Mouse (Mus musculus): Measurements from ENCODE around the gene Dolk. TPM values are rescaled to one million over a fixed set of nuclear protein-coding genes. Genes with fewer than 3 reads are reported as not detected.

Gene Dolk
- polyA plus RNA-seq, 1 experiment: 0.12 TPM

DNA sequence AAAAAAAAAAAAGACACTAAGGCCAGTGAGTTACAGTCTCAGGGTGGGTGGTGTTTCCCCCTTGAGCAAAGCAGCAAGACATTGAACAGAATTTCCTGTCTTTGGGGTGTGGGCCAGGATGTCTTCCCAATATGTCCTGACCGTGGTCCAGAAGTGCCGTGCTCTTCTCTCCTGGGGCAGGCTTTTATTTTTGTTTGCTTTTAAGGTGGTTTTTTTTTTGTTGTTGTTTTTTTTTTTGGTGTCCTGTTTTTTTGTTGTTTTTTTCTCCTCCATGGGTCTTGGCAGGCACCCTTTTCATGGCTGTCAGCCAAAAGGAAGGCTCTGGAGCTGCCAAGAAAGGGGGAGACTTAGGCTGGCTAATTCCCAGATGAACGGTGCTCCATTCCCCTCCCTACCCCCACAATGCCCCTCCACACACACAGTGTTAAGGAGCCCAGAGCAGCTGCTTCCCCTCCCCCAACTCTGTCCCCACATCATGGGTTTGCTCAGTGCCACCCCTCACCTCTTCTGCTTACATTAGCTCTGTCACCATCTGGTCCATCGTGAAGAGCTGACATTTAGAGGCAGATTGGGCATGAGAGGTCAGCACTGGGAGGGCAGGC lies 23.2 kb downstream of the Dolk start:
- TF ChIP-seq TAL1 (IDR thresholded peaks at IDR 0.05; ENCODE audit: low read length): no peak
- no peak for TF ChIP-seq GATA1 (IDR thresholded peaks at IDR 0.05; ENCODE audit: low read length)
- no peaks in the 10 kb centered on the region for H3K9me3 ChIP-seq (ENCODE audit: control insufficient read depth, low read length)
- peaks cover 14% of the 10 kb centered on the region for H3K4me1 ChIP-seq (ENCODE audit: control insufficient read depth)
- no peaks in the 10 kb centered on the region for H3K27me3 ChIP-seq (ENCODE audit: control insufficient read depth)
- H3K4me3 ChIP-seq (replicated peaks): no peak overlapping the region
- peaks cover 77% of the 10 kb centered on the region for H3K36me3 ChIP-seq (ENCODE audit: control insufficient read depth)

DNA sequence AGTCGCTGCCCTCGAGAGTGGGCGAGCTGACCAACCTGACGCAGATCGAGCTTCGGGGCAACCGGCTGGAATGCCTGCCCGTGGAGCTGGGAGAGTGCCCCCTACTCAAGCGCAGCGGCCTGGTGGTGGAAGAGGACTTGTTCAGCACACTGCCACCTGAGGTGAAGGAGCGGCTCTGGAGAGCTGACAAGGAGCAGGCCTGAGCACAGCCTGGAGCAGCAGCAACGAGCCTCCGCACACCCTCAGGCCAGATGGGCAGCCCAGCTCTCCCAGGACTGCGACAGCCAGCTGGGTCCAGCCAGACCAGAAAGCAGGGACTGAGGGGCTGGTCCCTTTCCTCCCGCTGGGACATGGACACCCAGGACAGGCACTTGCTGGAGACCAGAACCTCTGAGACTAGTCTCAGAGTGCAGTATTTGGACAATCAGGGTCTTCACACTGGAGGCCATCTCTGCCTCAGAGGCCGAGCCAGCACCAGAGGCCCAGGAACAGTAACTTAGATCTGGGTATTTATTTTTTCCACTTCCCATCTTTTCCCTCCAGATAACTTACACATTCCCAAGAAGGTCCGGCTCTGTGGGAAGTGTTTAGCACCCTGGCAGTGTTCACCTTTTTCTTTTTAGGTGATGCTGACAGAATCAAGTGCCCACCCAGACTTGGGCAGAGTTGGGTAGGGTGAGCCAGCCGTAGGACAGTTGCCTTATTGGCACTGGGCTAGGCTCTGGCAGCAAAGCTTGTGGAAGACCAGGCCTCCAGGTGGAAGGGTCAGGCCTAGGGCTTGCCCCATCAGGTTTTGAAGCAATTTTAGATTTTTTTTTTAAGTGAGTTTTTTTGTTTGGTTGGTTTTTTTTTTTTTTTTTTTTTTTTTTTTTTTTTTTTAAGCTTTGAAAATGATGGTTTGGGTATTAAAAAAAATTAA lies 24.0 kb downstream of the Dolk start:
- no peaks in the 10 kb centered on the region for H3K27me3 ChIP-seq (ENCODE audit: control insufficient read depth)
- H3K4me1 ChIP-seq (ENCODE audit: control insufficient read depth): peaks cover 14% of the 10 kb centered on the region
- H3K36me3 ChIP-seq (ENCODE audit: control insufficient read depth): peaks cover 85% of the 10 kb centered on the region
- H3K9me3 ChIP-seq (ENCODE audit: control insufficient read depth, low read length): no peaks in the 10 kb centered on the region
- TF ChIP-seq GATA1 (IDR thresholded peaks at IDR 0.05; ENCODE audit: low read length): no peak
- no peak for TF ChIP-seq TAL1 (IDR thresholded peaks at IDR 0.05; ENCODE audit: low read length)
- no peak overlapping the region for H3K4me3 ChIP-seq (replicated peaks)

DNA sequence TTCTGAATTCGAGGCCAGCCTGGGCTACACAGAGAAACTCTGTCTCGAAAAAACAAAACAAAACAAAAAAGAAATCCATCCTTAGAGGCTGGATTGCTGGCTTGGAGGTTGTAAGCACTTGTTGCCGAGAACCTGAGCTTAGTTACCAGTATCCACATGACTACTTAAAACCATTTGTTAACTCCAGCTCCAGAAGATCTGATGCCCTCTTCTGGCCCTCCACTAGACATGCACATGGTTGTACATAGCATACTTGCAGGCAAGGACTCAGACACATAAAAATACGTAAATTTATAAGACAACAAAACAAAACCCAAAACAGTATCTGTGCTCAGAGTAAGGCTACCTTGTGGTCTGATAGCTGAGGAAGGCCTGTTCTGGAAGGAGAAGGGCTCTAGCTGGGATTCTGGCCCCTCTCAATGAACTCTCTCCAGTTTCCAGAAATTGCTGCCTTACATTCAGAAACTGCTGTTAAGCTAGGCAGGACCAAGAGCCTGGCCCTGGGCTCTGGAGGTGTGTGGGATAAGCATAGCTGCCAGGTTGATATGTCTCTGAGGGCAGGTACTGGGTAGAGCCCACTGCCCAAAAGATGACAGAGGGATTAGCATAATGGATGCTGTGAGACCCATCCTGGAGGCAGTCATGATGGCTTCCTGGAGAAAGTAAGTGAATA lies 24.9 kb downstream of the Dolk start:
- Histone ChIP-seq H3K4me3 (replicated peaks) (no peak overlapping the region), H3K27me3 (ENCODE audit: control insufficient read depth) (no peaks in the 10 kb centered on the region), H3K36me3 (ENCODE audit: control insufficient read depth) (peaks cover 95% of the 10 kb centered on the region), H3K9me3 (ENCODE audit: control insufficient read depth, low read length) (peaks cover 4% of the 10 kb centered on the region), H3K4me1 (ENCODE audit: control insufficient read depth) (peaks cover 8% of the 10 kb centered on the region)
- TF ChIP-seq GATA1 (IDR thresholded peaks at IDR 0.05; ENCODE audit: low read length) (no peak), TAL1 (IDR thresholded peaks at IDR 0.05; ENCODE audit: low read length) (no peak)

DNA sequence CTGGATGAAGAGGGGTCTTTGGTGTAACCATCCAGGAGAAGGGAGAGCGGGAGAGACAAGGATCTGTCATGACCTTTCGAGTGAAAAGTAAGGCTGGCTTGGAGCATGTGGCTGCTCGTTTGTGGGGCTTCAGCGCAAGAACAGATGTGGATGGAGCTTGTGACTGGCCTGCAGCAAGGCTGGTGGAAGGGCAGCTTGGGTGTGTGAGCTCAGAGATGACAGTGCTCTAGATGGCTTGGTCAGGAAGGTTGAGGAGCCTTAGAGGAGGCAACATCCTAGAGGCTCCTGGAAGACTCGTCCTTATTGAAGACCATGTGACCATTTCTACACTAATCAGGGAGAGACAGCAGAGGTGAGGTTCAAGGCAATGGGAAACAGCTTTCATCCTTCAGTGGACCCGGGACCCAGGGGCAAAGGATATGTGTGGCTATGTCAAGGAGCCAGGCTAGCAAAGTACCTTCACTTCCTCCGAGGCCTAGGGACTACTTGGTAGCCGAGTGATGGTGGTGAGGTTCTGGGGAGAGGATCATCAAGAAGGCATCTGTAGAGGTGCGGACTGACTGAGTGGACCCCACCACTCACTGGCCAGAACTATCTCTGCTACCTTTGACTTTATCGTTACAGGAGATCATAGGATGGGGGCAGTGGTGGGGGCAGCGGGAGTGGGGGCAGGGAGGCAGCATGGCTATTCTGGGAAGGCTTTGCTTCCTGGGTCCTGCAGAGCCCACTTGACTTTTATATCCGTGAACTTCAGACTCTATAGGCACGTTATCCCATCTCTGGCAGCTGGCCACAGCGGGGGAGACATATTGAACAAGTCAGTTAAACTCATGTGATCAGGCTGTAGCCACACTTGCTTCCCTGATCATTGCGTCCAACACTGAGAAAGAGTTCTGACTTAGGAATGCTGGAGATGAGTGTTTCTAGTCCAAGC lies 26.7 kb downstream of the Dolk start:
- H3K9me3 ChIP-seq (ENCODE audit: control insufficient read depth, low read length): peaks cover 9% of the 10 kb centered on the region
- H3K4me1 ChIP-seq (ENCODE audit: control insufficient read depth): peaks cover 4% of the 10 kb centered on the region
- no peak overlapping the region for H3K4me3 ChIP-seq (replicated peaks)
- H3K36me3 ChIP-seq (ENCODE audit: control insufficient read depth): peaks cover 99% of the 10 kb centered on the region
- H3K27me3 ChIP-seq (ENCODE audit: control insufficient read depth): no peaks in the 10 kb centered on the region
- no peak for TF ChIP-seq GATA1 (IDR thresholded peaks at IDR 0.05; ENCODE audit: low read length)
- TF ChIP-seq TAL1 (IDR thresholded peaks at IDR 0.05; ENCODE audit: low read length): no peak

DNA sequence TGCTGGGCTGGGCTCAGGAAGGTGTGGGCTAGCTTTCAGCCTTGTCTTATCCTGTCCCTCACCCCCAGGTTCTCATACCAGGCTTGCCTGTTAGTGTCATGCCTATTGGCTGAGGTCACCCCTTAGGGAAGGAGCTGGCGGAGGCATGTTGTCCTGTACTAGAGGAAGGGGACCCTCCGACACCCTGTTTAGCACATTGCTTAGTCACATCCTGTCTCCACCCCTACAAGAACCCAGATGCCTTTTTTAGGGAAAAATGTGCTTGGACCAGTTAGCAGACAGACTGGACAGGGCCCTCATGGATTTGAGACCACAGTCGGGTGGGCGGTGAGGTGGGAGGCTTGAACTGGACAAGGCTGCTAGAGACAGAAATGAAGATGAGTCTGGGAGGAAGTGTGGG lies 27.5 kb downstream of the Dolk start:
- Histone ChIP-seq H3K27me3 (ENCODE audit: control insufficient read depth) (no peaks in the 10 kb centered on the region), H3K4me1 (ENCODE audit: control insufficient read depth) (peaks cover 4% of the 10 kb centered on the region), H3K9me3 (ENCODE audit: control insufficient read depth, low read length) (peaks cover 9% of the 10 kb centered on the region), H3K36me3 (ENCODE audit: control insufficient read depth) (peaks cover 99% of the 10 kb centered on the region), H3K4me3 (replicated peaks) (no peak overlapping the region)
- TF ChIP-seq TAL1 (IDR thresholded peaks at IDR 0.05; ENCODE audit: low read length): no peak
- no peak for TF ChIP-seq GATA1 (IDR thresholded peaks at IDR 0.05; ENCODE audit: low read length)

DNA sequence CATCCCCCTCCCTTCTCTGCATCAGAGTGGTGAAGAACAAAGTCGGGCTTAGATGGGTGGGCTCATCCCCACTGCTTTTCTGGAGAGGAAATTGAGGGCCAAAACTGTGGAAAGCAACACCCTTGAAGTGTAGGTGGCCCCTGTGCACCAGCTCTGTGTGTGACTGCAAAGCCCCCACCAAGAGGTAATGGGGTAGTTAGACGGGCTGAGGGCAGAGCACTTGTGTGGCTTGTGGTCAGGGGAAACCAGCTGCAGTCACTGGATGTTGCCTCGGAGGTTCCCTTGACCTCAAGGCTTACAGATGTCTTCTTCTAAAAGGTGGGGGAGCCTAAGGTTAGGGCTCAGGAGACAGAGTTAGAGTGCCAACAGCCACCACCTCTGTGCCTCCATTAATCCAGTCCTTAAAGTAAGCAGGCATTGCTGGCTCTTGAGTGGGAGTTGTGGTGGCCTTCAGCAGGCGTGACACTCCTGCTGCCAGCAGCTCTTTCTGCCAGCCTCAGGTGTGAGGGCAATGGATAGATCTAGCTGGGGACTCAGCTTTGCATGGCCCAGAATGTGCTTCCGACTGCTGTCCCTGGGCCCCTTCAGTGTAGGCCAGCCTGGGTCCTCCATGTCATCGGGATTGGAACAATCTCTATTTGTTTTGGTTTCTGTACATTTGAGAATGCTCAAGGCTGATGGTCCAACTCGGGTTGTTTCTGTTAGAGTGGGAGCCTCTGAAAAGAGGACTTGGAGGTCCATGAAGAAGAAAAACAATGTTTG lies 28.3 kb downstream of the Dolk start:
- Histone ChIP-seq H3K27me3 (ENCODE audit: control insufficient read depth) (no peaks in the 10 kb centered on the region), H3K4me1 (ENCODE audit: control insufficient read depth) (peaks cover 4% of the 10 kb centered on the region), H3K4me3 (replicated peaks) (no peak overlapping the region), H3K9me3 (ENCODE audit: control insufficient read depth, low read length) (peaks cover 9% of the 10 kb centered on the region), H3K36me3 (ENCODE audit: control insufficient read depth) (peaks cover 99% of the 10 kb centered on the region)
- TF ChIP-seq GATA1 (IDR thresholded peaks at IDR 0.05; ENCODE audit: low read length) (no peak), TAL1 (IDR thresholded peaks at IDR 0.05; ENCODE audit: low read length) (no peak)

DNA sequence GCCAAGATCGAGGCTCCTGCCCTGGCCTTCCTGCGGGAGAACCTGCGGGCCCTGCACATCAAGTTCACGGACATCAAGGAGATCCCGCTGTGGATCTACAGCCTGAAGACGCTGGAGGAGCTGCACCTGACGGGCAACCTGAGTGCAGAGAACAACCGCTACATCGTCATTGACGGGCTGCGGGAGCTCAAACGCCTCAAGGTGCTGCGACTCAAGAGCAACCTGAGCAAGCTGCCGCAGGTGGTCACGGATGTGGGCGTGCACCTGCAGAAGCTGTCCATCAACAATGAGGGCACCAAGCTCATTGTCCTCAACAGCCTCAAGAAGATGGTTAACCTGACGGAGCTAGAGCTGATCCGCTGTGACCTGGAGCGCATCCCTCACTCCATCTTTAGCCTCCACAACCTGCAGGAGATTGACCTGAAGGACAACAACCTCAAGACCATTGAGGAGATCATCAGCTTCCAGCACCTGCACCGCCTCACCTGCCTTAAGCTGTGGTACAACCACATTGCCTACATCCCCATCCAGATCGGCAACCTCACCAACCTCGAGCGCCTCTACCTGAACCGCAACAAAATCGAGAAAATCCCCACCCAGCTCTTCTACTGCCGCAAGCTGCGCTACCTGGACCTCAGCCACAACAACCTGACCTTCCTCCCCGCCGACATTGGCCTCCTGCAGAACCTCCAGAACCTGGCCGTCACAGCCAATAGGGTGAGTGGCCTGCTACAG lies 29.4 kb downstream of the Dolk start:
- Histone ChIP-seq H3K36me3 (ENCODE audit: control insufficient read depth) (peaks cover 100% of the 10 kb centered on the region), H3K9me3 (ENCODE audit: control insufficient read depth, low read length) (peaks cover 9% of the 10 kb centered on the region), H3K27me3 (ENCODE audit: control insufficient read depth) (no peaks in the 10 kb centered on the region), H3K4me1 (ENCODE audit: control insufficient read depth) (peaks cover 15% of the 10 kb centered on the region), H3K4me3 (replicated peaks) (no peak overlapping the region)
- TF ChIP-seq TAL1 (IDR thresholded peaks at IDR 0.05; ENCODE audit: low read length): no peak
- TF ChIP-seq GATA1 (IDR thresholded peaks at IDR 0.05; ENCODE audit: low read length): no peak

Measured in erythroblast, embryonic 14.5 days (primary cell).